Mouse (Mus musculus): Measurements from ENCODE around the gene Kif21a. TPM values are rescaled to one million over a fixed set of nuclear protein-coding genes. Genes with fewer than 3 reads are reported as not detected.

The Kif21a gene
- polyA plus RNA-seq, 1 experiment from 2014 or later, result 51.6 TPM

Other genes starting within 250 kb of the Kif21a start
- gene Abcd2, start 141.9 kb upstream of the Kif21a start, polyA plus RNA-seq (2015; fragmentation: Nextera tagmentation; extraction: Ambion mirVana), result 10.3 and 10.6 TPM in 2 replicates
- gene CN725425, start 149.5 kb upstream of the Kif21a start, polyA plus RNA-seq (2015; fragmentation: Nextera tagmentation; extraction: Ambion mirVana), result not detected in 2 replicates

Measured in hindbrain, embryonic 13.5 days (tissue).